Mouse (Mus musculus) 3134 (cell line): Measurements from ENCODE around the gene Msx2.
A peak's percentile ranks its signal among the peaks of the same experiment; 100 is the strongest.

Experiments used
- DNase-seq: peaks from one replicate; pipeline ENCODE4 v3.0.0-alpha.2; 2011; ENCODE audit warnings: low spot score; ENCODE audit not compliant: insufficient read length; ENCODE audit errors: extremely low read depth

Gene Msx2

GRCm38 (mm10) chr13:53472614-53473124, at the start of gene Msx2:
Gene Msx2, minus strand, starts transcription at chr13:53473074.
- DNase-seq, result peak; percentile 74

GRCm38 (mm10) chr13:53521468-53521867, 48.6 kb upstream of the Msx2 start:
- DNase-seq, result no peak

GRCm38 (mm10) chr13:53520343-53520937, 47.6 kb upstream of the Msx2 start:
- no peak for DNase-seq

GRCm38 (mm10) chr13:53519727-53520126, 46.9 kb upstream of the Msx2 start:
- DNase-seq, result no peak

- no peak for DNase-seq
Observed at GRCm38 (mm10) chr13:53518306-53518705, 45.4 kb upstream of the Msx2 start.

- DNase-seq, result peak; percentile 71
Observed at GRCm38 (mm10) chr13:53514574-53514973, 41.7 kb upstream of the Msx2 start.

GRCm38 (mm10) chr13:53511366-53511765, 38.5 kb upstream of the Msx2 start:
- DNase-seq, result peak; percentile 50

- DNase-seq, result peak; percentile 52
Observed at GRCm38 (mm10) chr13:53502406-53502805, 29.5 kb upstream of the Msx2 start.

GRCm38 (mm10) chr13:53501561-53502253, 28.8 kb upstream of the Msx2 start:
- no peak for DNase-seq

GRCm38 (mm10) chr13:53501057-53501456, 28.2 kb upstream of the Msx2 start:
- DNase-seq, result no peak

GRCm38 (mm10) chr13:53486512-53486911, 13.6 kb upstream of the Msx2 start:
- no peak for DNase-seq

- DNase-seq, result no peak
Observed at GRCm38 (mm10) chr13:53475701-53476188, 2.9 kb upstream of the Msx2 start.

- no peak for DNase-seq
Observed at GRCm38 (mm10) chr13:53474491-53474890, 1.6 kb upstream of the Msx2 start.

GRCm38 (mm10) chr13:53473991-53474390, 1.1 kb upstream of the Msx2 start:
- no peak for DNase-seq

- no peak for DNase-seq
Observed at GRCm38 (mm10) chr13:53473291-53473690, 417 bp upstream of the Msx2 start.

- DNase-seq, result no peak
Observed at GRCm38 (mm10) chr13:53471926-53472613, 804 bp downstream of the Msx2 start.

- DNase-seq, result no peak
Observed at GRCm38 (mm10) chr13:53471411-53471810, 1.5 kb downstream of the Msx2 start.

GRCm38 (mm10) chr13:53470437-53471151, 2.3 kb downstream of the Msx2 start:
- DNase-seq, result no peak

- DNase-seq, result no peak
Observed at GRCm38 (mm10) chr13:53469756-53470155, 3.1 kb downstream of the Msx2 start.

GRCm38 (mm10) chr13:53468171-53468570, 4.7 kb downstream of the Msx2 start:
- no peak for DNase-seq
